Mouse (Mus musculus): ENCODE data around the gene Zswim1. TPM values are rescaled to one million over a fixed set of nuclear protein-coding genes. Genes with fewer than 3 reads are reported as not detected.
"Not testable (repeated sequence)": the region's sequence is repeated elsewhere in the genome, so short reads cannot be mapped to it uniquely, and the experiment has no call there.

Gene Zswim1
- total RNA-seq, 1 experiment, result 21.5 TPM

- in situ Hi-C loops (cut with MboI; ENCODE audit: low sequenced_read_pairs in 2 of 2, unreplicated experiment in 2 of 2), result no loop called here
- TF ChIP-seq ZNF384 (IDR thresholded peaks at IDR 0.05; ENCODE audit: low read depth, low read length) (no peak), ZC3H11A (IDR thresholded peaks at IDR 0.05; ENCODE audit: borderline replicate concordance, low read depth, low read length) (no peak), CHD2 (IDR thresholded peaks at IDR 0.05; ENCODE audit: low read depth, low read length) (no peak), MAFK (IDR thresholded peaks at IDR 0.05; ENCODE audit: insufficient read depth, low read depth, low read length) (no peak), HCFC1 (IDR thresholded peaks at IDR 0.05; ENCODE audit: borderline replicate concordance, insufficient read depth, low read length) (no peak)
- Histone ChIP-seq H3K4me3 (ENCODE audit: insufficient read depth in 1 of 2, low read depth in 1 of 2, low read length in 2 of 2, poor library complexity in 1 of 2, severe bottlenecking in 1 of 2) (no peak overlapping the region), H3K4me1 (ENCODE audit: control insufficient read depth in 2 of 2, insufficient read depth in 2 of 2, low read length in 2 of 2, poor library complexity in 1 of 2) (peaks cover 3 to 15% of the 10 kb centered on the region in 2 experiments; a peak in 2 of 4 replicates), H3K9ac (ENCODE audit: insufficient read depth, low read depth, low read length, poor library complexity, severe bottlenecking) (no peak overlapping the region), H3K27ac (ENCODE audit: insufficient read depth, low read depth, low read length, poor library complexity, severe bottlenecking) (no peak overlapping the region), H3K36me3 (ENCODE audit: control insufficient read depth, insufficient read depth, low read length, poor library complexity, severe bottlenecking) (no peaks in the 10 kb centered on the region), H3K9me3 (ENCODE audit: control insufficient read depth, insufficient read depth, low read depth, low read length) (no peaks in the 10 kb centered on the region)
- DNase-seq (ENCODE audit: low read depth, low spot score), result no peak
Measured at GRCm38 (mm10) chr2:164871602-164872303, 49.3 kb downstream of the Zswim1 start.

GRCm38 (mm10) chr2:164873621-164874020 is 51.1 kb downstream of the Zswim1 start:
- peaks cover 3 to 11% of the 10 kb centered on the region in 2 experiments; a peak in 2 of 4 replicates for H3K4me1 ChIP-seq (ENCODE audit: control insufficient read depth in 2 of 2, insufficient read depth in 2 of 2, low read length in 2 of 2, poor library complexity in 1 of 2)
- H3K4me3 ChIP-seq (ENCODE audit: insufficient read depth in 1 of 2, low read depth in 1 of 2, low read length in 2 of 2, poor library complexity in 1 of 2, severe bottlenecking in 1 of 2), result peak overlapping the region; percentile 0 to 24; a peak in 1 of 4 replicates
- TF ChIP-seq ZNF384 (IDR thresholded peaks at IDR 0.05; ENCODE audit: low read depth, low read length), result no peak
- TF ChIP-seq ZC3H11A (IDR thresholded peaks at IDR 0.05; ENCODE audit: borderline replicate concordance, low read depth, low read length), result no peak
- TF ChIP-seq MAFK (IDR thresholded peaks at IDR 0.05; ENCODE audit: insufficient read depth, low read depth, low read length), result no peak
- TF ChIP-seq CHD2 (IDR thresholded peaks at IDR 0.05; ENCODE audit: low read depth, low read length), result no peak
- no peak for TF ChIP-seq HCFC1 (IDR thresholded peaks at IDR 0.05; ENCODE audit: borderline replicate concordance, insufficient read depth, low read length)
- H3K36me3 ChIP-seq (ENCODE audit: control insufficient read depth, insufficient read depth, low read length, poor library complexity, severe bottlenecking), result no peaks in the 10 kb centered on the region
- in situ Hi-C loops (cut with MboI; ENCODE audit: low sequenced_read_pairs in 2 of 2, unreplicated experiment in 2 of 2), result no loop called here
- H3K9ac ChIP-seq (ENCODE audit: insufficient read depth, low read depth, low read length, poor library complexity, severe bottlenecking), result peak overlapping the region; percentile 38; the same call in 1 of the 2 replicates
- peak overlapping the region; percentile 65 for H3K27ac ChIP-seq (ENCODE audit: insufficient read depth, low read depth, low read length, poor library complexity, severe bottlenecking)
- DNase-seq (ENCODE audit: low read depth, low spot score), result no peak
- no peaks in the 10 kb centered on the region for H3K9me3 ChIP-seq (ENCODE audit: control insufficient read depth, insufficient read depth, low read depth, low read length)

GRCm38 (mm10) chr2:164874239-164874769 is 51.8 kb downstream of the Zswim1 start:
- peak overlapping the region; percentile 38; the same call in 1 of the 2 replicates for H3K9ac ChIP-seq (ENCODE audit: insufficient read depth, low read depth, low read length, poor library complexity, severe bottlenecking)
- no peaks in the 10 kb centered on the region for H3K9me3 ChIP-seq (ENCODE audit: control insufficient read depth, insufficient read depth, low read depth, low read length)
- H3K27ac ChIP-seq (ENCODE audit: insufficient read depth, low read depth, low read length, poor library complexity, severe bottlenecking), result peak overlapping the region; percentile 65
- peaks cover 3 to 10% of the 10 kb centered on the region in 2 experiments; a peak in 2 of 4 replicates for H3K4me1 ChIP-seq (ENCODE audit: control insufficient read depth in 2 of 2, insufficient read depth in 2 of 2, low read length in 2 of 2, poor library complexity in 1 of 2)
- TF ChIP-seq HCFC1 (IDR thresholded peaks at IDR 0.05; ENCODE audit: borderline replicate concordance, insufficient read depth, low read length) (no peak), CHD2 (IDR thresholded peaks at IDR 0.05; ENCODE audit: low read depth, low read length) (no peak), ZC3H11A (IDR thresholded peaks at IDR 0.05; ENCODE audit: borderline replicate concordance, low read depth, low read length) (no peak), MAFK (IDR thresholded peaks at IDR 0.05; ENCODE audit: insufficient read depth, low read depth, low read length) (no peak), ZNF384 (IDR thresholded peaks at IDR 0.05; ENCODE audit: low read depth, low read length) (no peak)
- DNase-seq (ENCODE audit: low read depth, low spot score), result peak; percentile 73
- H3K4me3 ChIP-seq (ENCODE audit: insufficient read depth in 1 of 2, low read depth in 1 of 2, low read length in 2 of 2, poor library complexity in 1 of 2, severe bottlenecking in 1 of 2), result peak overlapping the region; percentile 17 to 24; a peak in 3 of 4 replicates
- in situ Hi-C loops (cut with MboI; ENCODE audit: low sequenced_read_pairs in 2 of 2, unreplicated experiment in 2 of 2), result no loop called here
- no peaks in the 10 kb centered on the region for H3K36me3 ChIP-seq (ENCODE audit: control insufficient read depth, insufficient read depth, low read length, poor library complexity, severe bottlenecking)

GRCm38 (mm10) chr2:164875648-164876047 is 53.2 kb downstream of the Zswim1 start:
- in situ Hi-C loops (cut with MboI; ENCODE audit: low sequenced_read_pairs in 2 of 2, unreplicated experiment in 2 of 2); H3K4me3 ChIP-seq (ENCODE audit: insufficient read depth in 1 of 2, low read depth in 1 of 2, low read length in 2 of 2, poor library complexity in 1 of 2, severe bottlenecking in 1 of 2); H3K4me1 ChIP-seq (ENCODE audit: control insufficient read depth in 2 of 2, insufficient read depth in 2 of 2, low read length in 2 of 2, poor library complexity in 1 of 2); DNase-seq (ENCODE audit: low read depth, low spot score); H3K9me3 ChIP-seq (ENCODE audit: control insufficient read depth, insufficient read depth, low read depth, low read length); H3K9ac ChIP-seq (ENCODE audit: insufficient read depth, low read depth, low read length, poor library complexity, severe bottlenecking); H3K36me3 ChIP-seq (ENCODE audit: control insufficient read depth, insufficient read depth, low read length, poor library complexity, severe bottlenecking); H3K27ac ChIP-seq (ENCODE audit: insufficient read depth, low read depth, low read length, poor library complexity, severe bottlenecking): not testable (repeated sequence)

Other genes with a start within 250 kb of the Zswim1 start
- not detected in 2 replicates for gene Spint3, start 249.2 kb upstream of the Zswim1 start, total RNA-seq (2012; rRNA removed)
- gene Wfdc6a, start 237.2 kb upstream of the Zswim1 start, total RNA-seq (2012; rRNA removed), result not detected in 2 replicates
- gene Eppin, start 229.1 kb upstream of the Zswim1 start, total RNA-seq (2012; rRNA removed), result not detected in 2 replicates
- not detected in 2 replicates for gene Wfdc6b, start 209.2 kb upstream of the Zswim1 start, total RNA-seq (2012; rRNA removed)
- not detected in 2 replicates for gene Wfdc8, start 209.1 kb upstream of the Zswim1 start, total RNA-seq (2012; rRNA removed)
- not detected in 2 replicates for gene Wfdc16, start 183.9 kb upstream of the Zswim1 start, total RNA-seq (2012; rRNA removed)
- gene Wfdc10, start 166.6 kb upstream of the Zswim1 start, total RNA-seq (2012; rRNA removed), result 0.98 and 3.1 TPM in 2 replicates
- not detected in 2 replicates for gene Wfdc9, start 166.1 kb upstream of the Zswim1 start, total RNA-seq (2012; rRNA removed)
- gene Wfdc11, start 148.6 kb upstream of the Zswim1 start, total RNA-seq (2012; rRNA removed), result not detected in 2 replicates
- gene Wfdc13, start 137.6 kb upstream of the Zswim1 start, total RNA-seq (2012; rRNA removed), result not detected in 2 replicates
- gene Spint4, start 124.2 kb upstream of the Zswim1 start, total RNA-seq (2012; rRNA removed), result not detected in 2 replicates
- 1.6 and 6.6 TPM in 2 replicates for gene Spint5, start 107.4 kb upstream of the Zswim1 start, total RNA-seq (2012; rRNA removed)
- gene Wfdc3, start 76.8 kb upstream of the Zswim1 start, total RNA-seq (2012; rRNA removed), result 0.18 and 0.58 TPM in 2 replicates
- gene Dnttip1, start 76.7 kb upstream of the Zswim1 start, total RNA-seq (2012; rRNA removed), result 13.3 and 15.1 TPM in 2 replicates
- gene Ube2c, start 52.8 kb upstream of the Zswim1 start, total RNA-seq (2012; rRNA removed), result 117 and 159 TPM in 2 replicates
- 1.5 and 1.7 TPM in 2 replicates for gene Tnnc2, start 42.7 kb upstream of the Zswim1 start, total RNA-seq (2012; rRNA removed)
- 5.5 and 7.0 TPM in 2 replicates for gene Snx21, start 36.9 kb upstream of the Zswim1 start, total RNA-seq (2012; rRNA removed)
- gene Acot8, start 17.8 kb upstream of the Zswim1 start, total RNA-seq (2012; rRNA removed), result 46.4 and 54.7 TPM in 2 replicates
- gene Zswim3, start 17.6 kb upstream of the Zswim1 start, total RNA-seq (2012; rRNA removed), result 6.4 and 7.0 TPM in 2 replicates
- gene Spata25, start 5.9 kb downstream of the Zswim1 start, total RNA-seq (2012; rRNA removed), result 0.95 and 1.1 TPM in 2 replicates
- 103 and 216 TPM in 2 replicates for gene Ctsa, start 10.2 kb downstream of the Zswim1 start, total RNA-seq (2012; rRNA removed)
- gene Neurl2, start 10.8 kb downstream of the Zswim1 start, total RNA-seq (2012; rRNA removed), result 3.6 TPM in 2 replicates
- gene Pltp, start 35.0 kb downstream of the Zswim1 start, total RNA-seq (2012; rRNA removed), result 56.1 and 117 TPM in 2 replicates
- gene Pcif1, start 56.6 kb downstream of the Zswim1 start, total RNA-seq (2012; rRNA removed), result 30.4 and 39.5 TPM in 2 replicates
- gene Zfp335, start 89.1 kb downstream of the Zswim1 start, total RNA-seq (2012; rRNA removed), result 18.5 and 22.4 TPM in 2 replicates
- gene Mmp9, start 118.1 kb downstream of the Zswim1 start, total RNA-seq (2012; rRNA removed), result 5.8 and 7.0 TPM in 2 replicates
- gene Slc12a5, start 138.1 kb downstream of the Zswim1 start, total RNA-seq (2012; rRNA removed), result 1.7 and 2.0 TPM in 2 replicates
- gene Ncoa5, start 212.2 kb downstream of the Zswim1 start, total RNA-seq (2012; rRNA removed), result 26.0 and 31.5 TPM in 2 replicates
- 5.7 and 8.8 TPM in 2 replicates for gene Cd40, start 232.9 kb downstream of the Zswim1 start, total RNA-seq (2012; rRNA removed)

Measured in ES-E14 (cell line).